8 mouse cellular contexts compared by ENCODE assay signal in the genomic region with DNA sequence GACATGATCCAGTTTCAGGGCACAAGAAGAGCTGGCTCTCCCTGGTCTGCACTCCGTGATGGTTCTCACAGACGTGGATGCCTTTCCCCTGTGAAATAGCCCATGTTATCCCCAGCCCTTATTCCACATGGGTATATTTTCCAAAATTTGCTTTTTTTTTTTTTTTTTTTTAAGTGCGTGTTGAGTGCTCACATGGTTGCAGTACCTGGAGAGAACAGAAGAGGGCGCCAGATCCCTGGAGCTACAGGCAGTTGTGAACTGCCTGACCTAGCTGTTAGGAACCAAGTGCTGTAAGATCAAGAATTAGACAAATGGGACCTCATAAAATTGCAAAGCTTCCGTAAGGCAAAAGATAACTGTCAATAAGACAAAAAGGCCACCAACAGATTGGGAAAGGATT. TPM values are rescaled to one million over a fixed set of nuclear protein-coding genes. Genes with fewer than 3 reads are reported as not detected.
DNase-seq lines count a peak whose midpoint lies in the region; ATAC-seq and TF ChIP-seq lines count a peak whose summit lies in the region.

No protein-coding gene starts in this region.

- no peak overlapping the region for H3K9ac ChIP-seq in lung, postnatal 0 days (replicated peaks; ENCODE audit: low read depth)

- WGBS in lung, postnatal 0 days = 79% methylated on average over 5 of the region's 5 CpGs

- intact Hi-C loops in heart, postnatal 36 days (cut with DNase I) = no loop called here
- intact Hi-C loops in heart, postnatal 25 days (cut with DNase I) = loop anchor here (5.0 kb wide), 1 partner anchor 38 kb away; the partner anchor contains the start of gene Ccdc6

- no peak for ATAC-seq in lung, postnatal 0 days

- TF ChIP-seq EP300 in lung, postnatal 0 days (IDR thresholded peaks at IDR 0.05) = no peak

- H3K9me3 ChIP-seq in lung, postnatal 0 days (ENCODE audit: low read length) = no peaks in the 10 kb centered on the region

- H3K4me3 ChIP-seq in lung, postnatal 0 days (ENCODE audit: low read depth, low read length) = no peak overlapping the region

- H3K4me1 ChIP-seq in lung, postnatal 0 days (ENCODE audit: insufficient read depth, low read depth, low read length) = peaks cover 17% of the 10 kb centered on the region; the same call in 1 of the 2 replicates

- peak; percentile 69 for TF ChIP-seq CTCF in lung, postnatal 0 days (IDR thresholded peaks at IDR 0.05)

- H3K4me2 ChIP-seq in lung, postnatal 0 days (replicated peaks; ENCODE audit: low read depth, low read length) = no peak overlapping the region

- no peaks in the 10 kb centered on the region for H3K36me3 ChIP-seq in lung, postnatal 0 days (ENCODE audit: insufficient read depth, low read length)

- DNase-seq in heart, postnatal 36 days = peak; percentile 42 to 64
- no peak for DNase-seq in heart, postnatal 25 days (ENCODE audit: low spot score)
- DNase-seq in B cell, adult 2 months = peak; percentile 75 to 77
- peak; percentile 85 for DNase-seq in R1 (ENCODE audit: low read depth, low spot score)
- DNase-seq in lung, postnatal 0 days (ENCODE audit: low spot score) = no peak
- DNase-seq in MN1 (ENCODE audit: low spot score) = no peak
- DNase-seq in ovary, postnatal 10 days (ENCODE audit: low spot score) = no peak
- DNase-seq in ovary, postnatal 36 days (ENCODE audit: low spot score) = no peak

- H3K27ac ChIP-seq in lung, postnatal 0 days (ENCODE audit: low read length) = no peak overlapping the region

- H3K27me3 ChIP-seq in lung, postnatal 0 days (replicated peaks; ENCODE audit: insufficient read depth, low read length) = no peaks in the 10 kb centered on the region

RNA-seq across cellular contexts. Expression of gene Ccdc6, which starts 38.8 kb away (rescaled TPM):
- 10 to 100 TPM; 27.7 to 29.3 TPM for total RNA-seq in heart, postnatal 36 days (2021)
- total RNA-seq in heart, postnatal 25 days (2021) = 10 to 100 TPM; 26.6 to 26.8 TPM
- polyA plus RNA-seq in lung, postnatal 0 days (2015; fragmentation: Nextera tagmentation; extraction: Ambion mirVana) = 10.7 and 11.3 TPM in 2 replicates

Comparison
In these comparisons a context has a peak if more than half of its experiments do, and no peak if none do; other contexts are left out.
1. DNase-seq: peak in heart, postnatal 36 days (2 of 2), B cell, adult 2 months (2 of 2) and R1 (single experiment); none in heart, postnatal 25 days (single experiment), lung, postnatal 0 days (single experiment), MN1 (single experiment), ovary, postnatal 10 days (single experiment) and ovary, postnatal 36 days (single experiment).